14 mouse cellular contexts compared by ENCODE assay signal in the genomic region with DNA sequence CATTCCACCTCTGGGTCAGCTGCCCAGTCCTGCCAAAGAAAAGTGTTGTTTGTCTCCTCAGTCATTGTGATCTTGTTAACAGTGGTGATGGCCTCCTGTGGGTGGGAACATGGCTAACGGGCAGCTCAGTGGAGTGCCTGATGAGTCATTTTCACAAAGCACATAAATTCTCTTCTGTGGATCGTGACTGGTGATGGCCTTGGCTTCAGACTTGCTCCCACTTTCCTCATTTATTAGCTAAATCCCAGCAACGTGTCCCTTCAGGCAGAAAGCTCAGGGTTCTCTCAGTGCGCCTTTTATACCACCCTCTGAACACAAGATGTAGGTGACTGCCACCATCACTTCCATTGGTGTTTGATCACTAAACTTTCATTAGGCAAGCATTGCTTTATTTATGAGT.
DNase-seq lines count a peak whose midpoint lies in the region; TF ChIP-seq lines count a peak whose summit lies in the region.
"Had no signal": no experiment of that assay in that cellular context is flagged by ENCODE, and none has a peak within 500 bp of the region (broad histone marks: within the 10 kb centered on the region; RNA-seq: fewer than 3 reads in every experiment).

No protein-coding gene starts in this region.

- no peak for TF ChIP-seq CTCF in olfactory bulb, adult 2 months (IDR thresholded peaks at IDR 0.05; ENCODE audit: insufficient read depth, low read depth, low read length)

- no peaks in the 10 kb centered on the region for H3K4me1 ChIP-seq in olfactory bulb, adult 2 months (ENCODE audit: control insufficient read depth, insufficient read depth, low read length)
- H3K4me1 ChIP-seq: embryonic facial prominence, embryonic 12.5 days; forebrain, embryonic 15.5 days had no signal

- TF ChIP-seq POLR2A in olfactory bulb, adult 2 months (IDR thresholded peaks at IDR 0.05; ENCODE audit: insufficient read depth, low read depth, low read length): no peak

- no peak overlapping the region for H3K4me3 ChIP-seq in olfactory bulb, adult 2 months (ENCODE audit: insufficient read depth, low read depth, low read length)
- H3K4me3 ChIP-seq: embryonic facial prominence, embryonic 12.5 days; forebrain, embryonic 15.5 days; heart, embryonic 13.5 days had no signal

- peak overlapping the region; percentile 8; the same call in 1 of the 2 replicates for H3K27ac ChIP-seq in olfactory bulb, adult 2 months (ENCODE audit: insufficient read depth, low read depth, low read length)
- H3K27ac ChIP-seq: embryonic facial prominence, embryonic 12.5 days; forebrain, embryonic 15.5 days; heart, embryonic 13.5 days had no signal

- peak; percentile 35 for DNase-seq in MN1 (ENCODE audit: low spot score)
- DNase-seq in adrenal gland, adult 2 months: peak; percentile 67
- DNase-seq in adrenal gland, postnatal 25 days: peak; percentile 6
- DNase-seq in kidney, adult 18-20 months: no peak
- no peak for DNase-seq in neural tube, embryonic 10.5 days (ENCODE audit: extremely low spot score, low spot score)
- no peak for DNase-seq in urinary bladder, postnatal 25 days (ENCODE audit: low spot score)
- DNase-seq: cerebellum, postnatal 10 days; gastrocnemius, postnatal 36 days; heart, adult 11 months; heart, postnatal 36 days had no signal

- 39% methylated on average over 4 of the region's 4 CpGs for WGBS in olfactory bulb, adult 2 months

Comparison
In these comparisons a context has a peak if more than half of its experiments do, and no peak if none do; other contexts are left out.
1. DNase-seq: peak in MN1 (single experiment), adrenal gland, adult 2 months (single experiment) and adrenal gland, postnatal 25 days (single experiment); none in kidney, adult 18-20 months (single experiment), neural tube, embryonic 10.5 days (single experiment) and urinary bladder, postnatal 25 days (single experiment).